Mouse (Mus musculus) T-helper 17 cell (primary cell): Measurements from ENCODE around the gene Dyrk3.
"Not testable (repeated sequence)": the region's sequence is repeated elsewhere in the genome, so short reads cannot be mapped to it uniquely, and the experiment has no call there.

Experiments used
- in situ Hi-C, 2 experiments: fragments of 300-600 bp; cut with MboI, MseI; formaldehyde crosslinking; loops; 1 replicate in 1 of 2; 2 replicates in 1 of 2; pipeline ENCODE4 v1.15.1; 2025; ENCODE audit warnings: high pct_unique_total_duplicates in 2 of 2

The Dyrk3 gene

GRCm38 (mm10) chr1:131159573-131160327, 21.6 kb upstream of the Dyrk3 start:
- in situ Hi-C loops = not testable (repeated sequence)

GRCm38 (mm10) chr1:131155456-131155855, 17.3 kb upstream of the Dyrk3 start:
- in situ Hi-C loops = no loop called here

GRCm38 (mm10) chr1:131153018-131153629, 15.0 kb upstream of the Dyrk3 start, which contains the start of gene Eif2d:
Gene Eif2d (plus strand): TSS chr1:131153181.
- in situ Hi-C loops = loop anchor here in 1 of 2 experiments (5.0 kb wide), 1 partner anchor 36 kb away; no protein-coding TSS in a partner anchor

- in situ Hi-C loops = no loop called here
Observed at GRCm38 (mm10) chr1:131149496-131149895, 11.4 kb upstream of the Dyrk3 start.

GRCm38 (mm10) chr1:131146181-131146614, 8.1 kb upstream of the Dyrk3 start:
- in situ Hi-C loops = no loop called here

GRCm38 (mm10) chr1:131145222-131145621, 7.1 kb upstream of the Dyrk3 start:
- in situ Hi-C loops = not testable (repeated sequence)

GRCm38 (mm10) chr1:131142472-131142871, 4.3 kb upstream of the Dyrk3 start:
- in situ Hi-C loops = no loop called here

GRCm38 (mm10) chr1:131141449-131141848, 3.3 kb upstream of the Dyrk3 start:
- in situ Hi-C loops = no loop called here

GRCm38 (mm10) chr1:131139102-131140095, 1.3 kb upstream of the Dyrk3 start:
- in situ Hi-C loops = no loop called here

GRCm38 (mm10) chr1:131137717-131138118, 422 bp downstream of the Dyrk3 start:
- in situ Hi-C loops = no loop called here

- in situ Hi-C loops = no loop called here
Observed at GRCm38 (mm10) chr1:131137111-131137510, 1.0 kb downstream of the Dyrk3 start.

- in situ Hi-C loops = no loop called here
Observed at GRCm38 (mm10) chr1:131135960-131136629, 2.0 kb downstream of the Dyrk3 start.

GRCm38 (mm10) chr1:131134942-131135522, 3.1 kb downstream of the Dyrk3 start:
- in situ Hi-C loops = no loop called here

- in situ Hi-C loops = no loop called here
Observed at GRCm38 (mm10) chr1:131134231-131134630, 3.9 kb downstream of the Dyrk3 start.

GRCm38 (mm10) chr1:131125987-131126744, 12.0 kb downstream of the Dyrk3 start:
- in situ Hi-C loops = no loop called here

GRCm38 (mm10) chr1:131123522-131124265, 14.4 kb downstream of the Dyrk3 start:
- in situ Hi-C loops = loop anchor here (5.0 kb wide), 3 partner anchors 44 to 139 kb away; no protein-coding TSS in a partner anchor

GRCm38 (mm10) chr1:131121987-131122386, 16.2 kb downstream of the Dyrk3 start:
- in situ Hi-C loops = loop anchor here (5.0 kb wide), 3 partner anchors 45 to 140 kb away; no protein-coding TSS in a partner anchor

GRCm38 (mm10) chr1:131119026-131119425, 19.1 kb downstream of the Dyrk3 start:
- in situ Hi-C loops = loop anchor here in 1 of 2 experiments (5.0 kb wide), 1 partner anchor 33 kb away; the partner anchor contains the start of gene Eif2d

- in situ Hi-C loops = loop anchor here in 1 of 2 experiments (5.0 kb wide), 1 partner anchor 34 kb away; the partner anchor contains the start of gene Eif2d
Observed at GRCm38 (mm10) chr1:131118530-131118929, 19.6 kb downstream of the Dyrk3 start.
